8 mouse cellular contexts compared by ENCODE assay signal in the genomic region with DNA sequence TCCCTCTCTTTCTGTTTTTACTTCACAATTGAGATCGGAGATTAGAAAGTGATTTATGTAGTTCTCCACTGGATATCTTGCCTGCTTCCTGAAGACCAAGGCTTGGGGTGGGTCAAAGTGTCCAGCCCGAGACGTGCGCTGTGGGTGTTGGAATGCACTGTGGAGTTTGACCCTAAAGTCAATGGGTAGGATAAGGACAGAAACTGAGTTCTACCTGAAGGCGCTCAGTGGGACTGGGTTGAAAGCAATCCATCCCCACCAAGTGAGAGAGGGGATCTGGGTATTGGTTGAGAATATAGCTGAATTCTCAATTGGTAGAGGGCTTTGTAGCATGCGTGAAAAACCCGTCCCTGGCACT. TPM values are rescaled to one million over a fixed set of nuclear protein-coding genes. Genes with fewer than 3 reads are reported as not detected.
DNase-seq lines count a peak whose midpoint lies in the region; ATAC-seq lines count a peak whose summit lies in the region.

No protein-coding gene starts in this region.

- peak overlapping the region; percentile 61 for H3K4me2 ChIP-seq in lung, embryonic 16.5 days (ENCODE audit: low read depth, low read length)
- H3K4me2 ChIP-seq in limb, embryonic 13.5 days (replicated peaks): peak overlapping the region; percentile 70
- peak overlapping the region; percentile 74 for H3K4me2 ChIP-seq in stomach, embryonic 14.5 days (replicated peaks; ENCODE audit: low read depth, low read length)

- 35% methylated on average over 7 of the region's 7 CpGs for WGBS in lung, embryonic 16.5 days
- 61% methylated on average over 7 of the region's 7 CpGs for WGBS in hindbrain, embryonic 10.5 days
- 49% methylated on average over 7 of the region's 7 CpGs for WGBS in limb, embryonic 13.5 days
- 43% methylated on average over 7 of the region's 7 CpGs for WGBS in stomach, embryonic 14.5 days

- H3K4me1 ChIP-seq in lung, embryonic 16.5 days (replicated peaks; ENCODE audit: control insufficient read depth, insufficient read depth, low read length): peaks cover 14% of the 10 kb centered on the region
- peaks cover 41% of the 10 kb centered on the region for H3K4me1 ChIP-seq in hindbrain, embryonic 10.5 days (replicated peaks)
- peaks cover 20% of the 10 kb centered on the region for H3K4me1 ChIP-seq in limb, embryonic 13.5 days
- H3K4me1 ChIP-seq in stomach, embryonic 14.5 days (ENCODE audit: control insufficient read depth, insufficient read depth, low read length): 0 out of 2 replicates have a peak, but pooled peaks cover 5% of the 10 kb centered on the region

- no peaks in the 10 kb centered on the region for H3K9me3 ChIP-seq in lung, embryonic 16.5 days (ENCODE audit: control insufficient read depth, low read length)
- H3K9me3 ChIP-seq in hindbrain, embryonic 10.5 days: no peaks in the 10 kb centered on the region
- no peaks in the 10 kb centered on the region for H3K9me3 ChIP-seq in limb, embryonic 13.5 days
- no peaks in the 10 kb centered on the region for H3K9me3 ChIP-seq in stomach, embryonic 14.5 days (ENCODE audit: control insufficient read depth, low read depth, low read length)

- peak overlapping the region; percentile 44 for H3K4me3 ChIP-seq in lung, embryonic 16.5 days (ENCODE audit: low read length)
- H3K4me3 ChIP-seq in hindbrain, embryonic 10.5 days: peak overlapping the region; percentile 52; the same call in 1 of the 2 replicates
- peak overlapping the region; percentile 43; the same call in 1 of the 2 replicates for H3K4me3 ChIP-seq in limb, embryonic 13.5 days
- 0 out of 2 replicates have a peak overlapping the region, but pooled peaks have one; percentile 28 for H3K4me3 ChIP-seq in stomach, embryonic 14.5 days (ENCODE audit: low read depth, low read length)

- H3K27me3 ChIP-seq in lung, embryonic 16.5 days (ENCODE audit: control insufficient read depth, insufficient read depth, low read depth, low read length): no peaks in the 10 kb centered on the region
- H3K27me3 ChIP-seq in hindbrain, embryonic 10.5 days (ENCODE audit: insufficient read depth, poor library complexity, severe bottlenecking): 0 out of 2 replicates have a peak, but pooled peaks cover 2% of the 10 kb centered on the region
- H3K27me3 ChIP-seq in limb, embryonic 13.5 days: no peaks in the 10 kb centered on the region
- H3K27me3 ChIP-seq in stomach, embryonic 14.5 days (ENCODE audit: control insufficient read depth, insufficient read depth, low read length): no peaks in the 10 kb centered on the region

- no peak overlapping the region for H3K27ac ChIP-seq in lung, embryonic 16.5 days (ENCODE audit: low read length)
- peak overlapping the region; percentile 90 for H3K27ac ChIP-seq in hindbrain, embryonic 10.5 days
- no peak overlapping the region for H3K27ac ChIP-seq in limb, embryonic 13.5 days
- no peak overlapping the region for H3K27ac ChIP-seq in stomach, embryonic 14.5 days (ENCODE audit: low read length)

- H3K9ac ChIP-seq in lung, embryonic 16.5 days (ENCODE audit: low read length): peak overlapping the region; percentile 62
- H3K9ac ChIP-seq in limb, embryonic 13.5 days: peak overlapping the region; percentile 69
- H3K9ac ChIP-seq in stomach, embryonic 14.5 days (replicated peaks; ENCODE audit: low read depth, low read length): peak overlapping the region; percentile 57; the same call in 1 of the 2 replicates

- DNase-seq in lung, postnatal 10 days: no peak
- no peak for DNase-seq in hindbrain, embryonic 10.5 days (ENCODE audit: low spot score)
- no peak for DNase-seq in left cerebral cortex, adult 9 months (ENCODE audit: low spot score in 2 of 2)
- DNase-seq in left cerebral cortex, postnatal 10 days (ENCODE audit: extremely low spot score in 1 of 2, low spot score in 2 of 2): no peak
- no peak for DNase-seq in layer of hippocampus, adult 9-10 months (ENCODE audit: low spot score)

- no peaks in the 10 kb centered on the region for H3K36me3 ChIP-seq in lung, embryonic 16.5 days (ENCODE audit: control insufficient read depth, insufficient read depth, low read length)
- H3K36me3 ChIP-seq in hindbrain, embryonic 10.5 days: no peaks in the 10 kb centered on the region
- no peaks in the 10 kb centered on the region for H3K36me3 ChIP-seq in limb, embryonic 13.5 days
- no peaks in the 10 kb centered on the region for H3K36me3 ChIP-seq in stomach, embryonic 14.5 days (ENCODE audit: control insufficient read depth, insufficient read depth, low read length)

- 0 out of 2 replicates have a peak, but pooled peaks have one; percentile 13 for ATAC-seq in lung, embryonic 16.5 days (ENCODE audit: low read depth)
- no peak; the same call in 1 of the 2 replicates for ATAC-seq in limb, embryonic 13.5 days (ENCODE audit: low FRiP score, low read depth)
- no peak; the same call in 1 of the 2 replicates for ATAC-seq in stomach, embryonic 14.5 days (ENCODE audit: insufficient number of reproducible peaks, insufficient read depth, low FRiP score, low read depth)

- intact Hi-C loops in left cerebral cortex, postnatal 10 days (cut with DNase I): loop anchor here (1.0 to 2.0 kb wide), 2 partner anchors 31 to 94 kb away; no protein-coding TSS in a partner anchor

RNA-seq across cellular contexts. Expression of gene Gnai2, which starts 10.0 kb away (rescaled TPM):
- 457 and 458 TPM in 2 replicates for polyA plus RNA-seq in lung, embryonic 16.5 days (2015; fragmentation: Nextera tagmentation; extraction: Ambion mirVana)
- 554 and 640 TPM in 2 replicates for polyA plus RNA-seq in hindbrain, embryonic 10.5 days (2016; fragmentation: Nextera tagmentation; extraction: Ambion mirVana)
- 383 and 392 TPM in 2 replicates for polyA plus RNA-seq in limb, embryonic 13.5 days (2015; fragmentation: Nextera tagmentation; extraction: Ambion mirVana)
- polyA plus RNA-seq in stomach, embryonic 14.5 days (2014; fragmentation: Nextera tagmentation; extraction: Ambion mirVana): 359 TPM in 2 replicates
- total RNA-seq in left cerebral cortex, postnatal 10 days (2021): 100 to 1,000 TPM; 229 to 244 TPM

RNA-seq across cellular contexts. Expression of gene Slc38a3, which starts 24.2 kb away (rescaled TPM):
- polyA plus RNA-seq in lung, embryonic 16.5 days (2015; fragmentation: Nextera tagmentation; extraction: Ambion mirVana): 4.5 and 5.4 TPM in 2 replicates
- 6.4 and 7.2 TPM in 2 replicates for polyA plus RNA-seq in hindbrain, embryonic 10.5 days (2016; fragmentation: Nextera tagmentation; extraction: Ambion mirVana)
- 4.3 and 5.3 TPM in 2 replicates for polyA plus RNA-seq in limb, embryonic 13.5 days (2015; fragmentation: Nextera tagmentation; extraction: Ambion mirVana)
- polyA plus RNA-seq in stomach, embryonic 14.5 days (2014; fragmentation: Nextera tagmentation; extraction: Ambion mirVana): 3.7 and 7.1 TPM in 2 replicates
- 10 to 100 TPM; 84.1 to 90.3 TPM for total RNA-seq in left cerebral cortex, postnatal 10 days (2021)

RNA-seq across cellular contexts. Expression of gene Gnat1, which starts 34.4 kb away (rescaled TPM):
- polyA plus RNA-seq in lung, embryonic 16.5 days (2015; fragmentation: Nextera tagmentation; extraction: Ambion mirVana): 0.65 and 1.2 TPM in 2 replicates
- 2.6 and 3.1 TPM in 2 replicates for polyA plus RNA-seq in hindbrain, embryonic 10.5 days (2016; fragmentation: Nextera tagmentation; extraction: Ambion mirVana)
- polyA plus RNA-seq in limb, embryonic 13.5 days (2015; fragmentation: Nextera tagmentation; extraction: Ambion mirVana): 0.74 and 1.0 TPM in 2 replicates
- polyA plus RNA-seq in stomach, embryonic 14.5 days (2014; fragmentation: Nextera tagmentation; extraction: Ambion mirVana): 1.8 and 2.4 TPM in 2 replicates
- under 1 TPM; 0.32 to 0.93 TPM for total RNA-seq in left cerebral cortex, postnatal 10 days (2021)

RNA-seq across cellular contexts. Expression of gene Sema3b, which starts 36.1 kb away (rescaled TPM):
- polyA plus RNA-seq in lung, embryonic 16.5 days (2015; fragmentation: Nextera tagmentation; extraction: Ambion mirVana): 11.8 and 12.5 TPM in 2 replicates
- 3.9 and 5.2 TPM in 2 replicates for polyA plus RNA-seq in hindbrain, embryonic 10.5 days (2016; fragmentation: Nextera tagmentation; extraction: Ambion mirVana)
- polyA plus RNA-seq in limb, embryonic 13.5 days (2015; fragmentation: Nextera tagmentation; extraction: Ambion mirVana): 8.0 and 8.6 TPM in 2 replicates
- polyA plus RNA-seq in stomach, embryonic 14.5 days (2014; fragmentation: Nextera tagmentation; extraction: Ambion mirVana): 6.1 and 7.9 TPM in 2 replicates
- total RNA-seq in left cerebral cortex, postnatal 10 days (2021): 1 to 10 TPM; 2.7 to 2.9 TPM

RNA-seq across cellular contexts. Expression of gene Ifrd2, which starts 57.7 kb away (rescaled TPM):
- polyA plus RNA-seq in lung, embryonic 16.5 days (2015; fragmentation: Nextera tagmentation; extraction: Ambion mirVana): 44.1 and 51.9 TPM in 2 replicates
- 41.1 and 54.1 TPM in 2 replicates for polyA plus RNA-seq in hindbrain, embryonic 10.5 days (2016; fragmentation: Nextera tagmentation; extraction: Ambion mirVana)
- 44.3 and 49.5 TPM in 2 replicates for polyA plus RNA-seq in limb, embryonic 13.5 days (2015; fragmentation: Nextera tagmentation; extraction: Ambion mirVana)
- polyA plus RNA-seq in stomach, embryonic 14.5 days (2014; fragmentation: Nextera tagmentation; extraction: Ambion mirVana): 54.0 and 61.1 TPM in 2 replicates
- total RNA-seq in left cerebral cortex, postnatal 10 days (2021): 10 to 100 TPM; 10.1 to 12.5 TPM
